Mouse (Mus musculus) neutrophil, adult 5-6 weeks (primary cell): ENCODE data around the gene Akap6. TPM values are rescaled to one million over a fixed set of nuclear protein-coding genes. Genes with fewer than 3 reads are reported as not detected.
"Not testable (repeated sequence)": the region's sequence is repeated elsewhere in the genome, so short reads cannot be mapped to it uniquely, and the experiment has no call there.

Source experiments
- ATAC-seq: fragments of 151-379, 151-347 bp; 2 replicates; pipeline ENCODE4 v1.8.0; 2017; ENCODE audit warnings: mild to moderate bottlenecking, moderate TSS enrichment; ENCODE audit not compliant: insufficient number of reproducible peaks, poor library complexity, low FRiP score, severe bottlenecking; ENCODE audit errors: extremely low read depth
- total RNA-seq: library from RNA; stranded (forward); fragments of 200-1000 nt; gene quantifications from 2 replicates; pipeline ENCODE4 v1.2.3, GENCODE M21; 2017

Gene Akap6
- total RNA-seq, 1 experiment from 2014 or later = under 0.01 TPM

DNA sequence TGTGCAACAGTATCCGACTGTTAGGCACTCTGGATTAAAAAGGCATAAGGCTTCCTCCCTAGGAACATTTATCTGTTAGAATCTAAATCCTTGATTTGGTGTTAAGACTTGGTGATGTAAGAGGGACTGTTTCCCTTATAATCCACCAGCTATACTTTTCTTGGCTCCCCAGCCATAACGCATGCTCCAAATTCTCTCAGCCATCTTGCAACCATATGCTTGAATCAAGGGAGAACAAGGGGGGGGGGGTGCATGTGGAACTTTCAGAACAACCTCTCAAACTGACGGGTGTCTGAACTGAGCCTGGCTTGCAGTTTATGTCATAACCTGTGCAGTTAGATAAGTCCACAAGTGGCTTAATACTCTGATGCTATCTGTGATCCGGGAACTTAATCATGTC is 4.9 kb downstream of the Akap6 start:
- ATAC-seq = no peak

DNA sequence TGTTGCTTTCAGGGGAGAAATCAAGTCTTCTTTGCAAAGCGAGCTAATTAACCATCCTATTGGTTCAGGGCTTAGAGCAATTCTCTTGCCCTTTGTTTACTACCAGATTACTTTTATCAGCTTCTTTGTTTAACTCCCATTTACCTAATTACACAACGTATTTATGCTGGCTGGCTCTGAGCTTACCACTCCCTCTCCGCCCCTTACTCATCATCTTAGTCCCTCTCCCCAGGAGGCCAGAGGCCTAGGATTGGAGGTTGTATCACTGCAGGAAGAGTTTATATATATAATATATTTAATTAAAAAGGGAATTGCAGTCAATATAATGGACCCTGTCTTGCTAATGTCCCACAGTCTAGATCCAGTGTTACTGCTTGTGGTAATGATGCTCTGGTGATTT is 5.6 kb downstream of the Akap6 start:
- no peak for ATAC-seq

DNA sequence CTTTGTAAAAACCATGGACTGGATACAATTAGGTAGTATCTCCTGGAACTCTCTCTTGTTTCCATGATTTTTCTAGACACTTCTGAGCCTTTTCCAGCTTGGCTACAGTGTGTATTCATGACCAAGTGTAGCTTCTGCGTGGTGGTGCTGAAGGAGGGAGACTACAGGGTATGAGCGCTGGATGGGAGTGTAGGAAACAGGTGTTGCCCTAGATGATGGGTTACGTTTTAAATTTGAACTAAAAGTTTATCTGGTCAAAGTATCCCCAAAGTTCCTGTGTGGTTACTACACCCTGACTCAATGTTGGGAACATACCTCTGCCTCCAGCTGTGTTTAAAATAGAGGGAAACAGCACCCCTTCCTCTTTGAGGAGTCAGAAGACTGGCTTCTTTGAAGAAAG is 12.2 kb downstream of the Akap6 start:
- ATAC-seq = no peak

DNA sequence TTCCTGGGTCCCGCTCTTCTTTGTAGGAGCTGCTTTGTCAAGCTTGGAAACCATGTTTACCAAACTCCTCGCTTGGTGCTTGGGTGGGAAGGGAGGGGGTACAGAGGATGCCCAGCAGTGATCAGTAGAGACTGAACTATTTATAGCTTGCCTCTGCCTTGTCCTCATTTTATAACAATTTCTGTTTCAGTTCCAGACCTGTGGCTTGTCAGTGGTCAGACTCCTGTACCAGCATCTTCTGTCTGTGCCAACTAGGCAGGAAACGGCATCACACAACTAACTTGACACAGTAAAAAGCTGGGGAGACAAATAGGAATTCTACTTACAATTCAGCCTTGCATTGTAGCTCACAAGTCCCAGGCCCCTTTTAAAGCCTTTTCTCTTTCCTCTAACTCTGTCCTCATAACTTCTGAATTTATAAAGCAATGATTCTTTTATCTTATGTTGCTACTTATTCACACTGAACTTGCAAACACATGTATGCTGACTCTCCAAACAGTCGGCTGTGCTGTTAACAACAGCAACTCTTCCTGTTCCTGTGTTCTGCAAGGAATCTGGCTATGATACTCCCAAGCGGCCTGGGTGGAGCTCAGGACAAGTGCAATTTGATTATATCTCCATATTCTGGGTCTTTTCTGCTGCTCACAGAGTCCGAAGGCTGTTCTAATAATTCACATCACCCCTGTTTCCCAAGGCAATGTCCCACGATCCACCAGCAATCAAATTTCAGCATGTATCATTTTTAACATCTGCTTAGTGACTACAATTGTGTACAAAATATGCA is 12.9 kb downstream of the Akap6 start:
- ATAC-seq = no peak

DNA sequence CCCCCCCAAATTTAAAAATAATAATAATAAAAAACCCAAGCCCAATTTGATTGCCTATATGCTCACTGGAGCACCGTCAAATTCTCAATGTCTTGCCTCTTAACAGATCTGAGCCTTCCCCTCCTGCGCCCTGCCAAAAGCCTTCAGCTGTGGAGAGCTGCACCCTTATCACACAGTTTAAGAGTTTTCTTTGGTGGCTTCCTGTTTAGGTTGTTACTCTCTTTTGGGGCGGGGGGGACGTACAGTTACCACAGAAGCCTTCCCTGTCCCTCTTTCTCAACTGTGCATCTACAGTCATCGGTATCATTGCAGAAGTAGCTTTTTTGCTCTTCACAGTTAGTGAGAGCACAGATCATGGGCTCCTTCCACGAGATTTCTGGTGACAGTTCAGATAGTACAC is 19.2 kb downstream of the Akap6 start:
- no peak for ATAC-seq

DNA sequence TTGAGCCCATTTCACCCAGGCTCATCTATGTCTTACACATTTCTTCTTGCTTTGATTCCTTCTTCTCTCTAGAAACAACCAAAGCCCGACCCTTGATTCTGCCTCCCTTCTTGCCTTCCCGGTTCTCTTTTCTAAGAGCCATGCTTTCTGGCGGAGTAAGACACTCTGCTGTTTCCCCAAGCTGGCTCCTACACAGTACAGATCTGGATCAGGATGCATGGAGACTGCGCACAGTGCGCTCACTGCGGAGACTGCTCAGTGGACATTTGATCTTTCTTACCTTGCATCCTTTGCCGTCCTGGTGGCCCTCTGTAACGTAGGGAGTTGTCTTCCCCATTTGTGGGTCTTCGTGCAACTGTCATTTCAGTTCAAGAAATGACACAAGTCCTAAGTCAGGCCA is 20.0 kb downstream of the Akap6 start:
- ATAC-seq = no peak

DNA sequence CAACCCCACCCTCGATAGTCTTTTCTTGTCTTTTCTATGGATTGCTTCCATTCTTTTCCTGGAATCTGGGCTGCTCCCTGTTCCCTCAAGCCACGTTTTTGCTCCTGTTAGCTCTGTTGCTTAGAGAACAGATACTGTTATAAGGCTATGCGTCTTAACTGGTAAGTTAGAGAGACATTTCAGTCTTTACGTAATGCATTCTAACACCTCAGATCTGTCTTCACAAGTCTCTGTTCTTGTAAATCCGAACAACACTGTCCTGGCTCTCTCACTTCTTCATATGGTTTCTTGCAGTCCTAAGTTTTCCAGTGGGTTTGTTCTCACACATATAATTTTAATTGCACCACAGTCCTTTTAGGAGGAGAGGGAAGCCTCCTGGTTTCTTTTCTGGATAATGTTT is 20.5 kb downstream of the Akap6 start:
- no peak for ATAC-seq

DNA sequence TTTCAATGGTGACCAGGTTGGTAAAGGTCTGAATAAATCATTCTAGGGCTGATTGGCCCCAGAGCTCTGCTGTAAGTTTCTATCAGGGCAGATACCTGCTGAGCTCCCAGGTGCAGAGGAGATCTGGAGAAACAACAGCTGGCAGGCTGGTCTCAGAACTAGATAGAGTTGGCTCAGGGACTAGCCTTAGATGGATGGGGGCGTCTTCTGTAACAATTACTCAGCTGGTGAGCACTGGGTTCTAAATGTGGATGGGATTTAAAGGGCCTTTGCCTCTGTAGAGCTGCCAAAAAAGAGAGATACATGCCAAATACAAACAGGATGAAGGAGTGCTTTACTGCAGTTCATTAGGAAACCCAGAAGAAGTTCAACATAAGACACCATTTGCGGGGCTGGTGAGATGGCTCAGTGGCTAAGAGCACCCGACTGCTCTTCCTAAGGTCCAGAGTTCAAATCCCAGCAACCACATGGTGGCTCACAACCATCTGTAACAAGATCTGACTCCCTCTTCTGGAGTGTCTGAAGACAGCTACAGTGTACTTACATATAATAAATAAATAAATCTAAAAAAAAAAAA is 24.9 kb downstream of the Akap6 start:
- not testable (repeated sequence) for ATAC-seq

DNA sequence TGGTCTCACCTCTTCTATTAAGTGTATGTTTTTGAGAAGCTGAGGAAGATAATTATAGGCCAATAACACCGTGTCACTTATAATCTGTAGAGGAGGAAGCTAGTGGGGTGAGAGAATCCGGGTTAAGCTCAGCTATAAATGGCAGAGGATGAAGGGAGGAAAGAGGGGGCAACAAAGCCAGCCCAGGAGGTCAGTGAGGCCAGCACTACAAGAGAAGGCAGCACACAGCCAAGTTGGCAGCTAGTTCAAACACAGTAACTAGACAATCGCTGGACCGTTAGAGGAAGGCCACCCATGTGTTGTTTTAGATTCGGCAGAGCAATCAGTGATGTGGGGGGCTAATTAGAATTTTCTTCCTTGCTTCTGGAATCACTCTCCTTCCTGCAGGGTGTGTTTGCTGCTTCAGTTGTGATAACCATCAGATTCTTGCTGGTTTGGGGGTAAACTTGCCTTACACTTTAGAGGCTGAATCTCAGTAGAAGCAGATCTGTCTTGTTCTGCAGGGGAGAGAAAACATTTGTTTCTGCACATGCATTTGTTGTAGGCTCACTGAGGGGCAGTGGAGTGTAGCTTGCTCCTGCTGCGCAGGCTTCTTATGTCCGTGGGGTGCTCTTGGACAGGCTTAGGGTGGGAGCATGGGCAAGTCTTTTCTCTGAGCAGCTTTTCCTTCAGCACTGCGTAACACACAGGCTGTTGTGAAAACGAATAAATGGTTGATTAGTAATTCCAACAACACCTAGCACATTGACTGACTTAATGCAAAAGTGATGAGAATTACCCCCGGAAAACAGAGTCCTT is 27.4 kb downstream of the Akap6 start:
- ATAC-seq = no peak

DNA sequence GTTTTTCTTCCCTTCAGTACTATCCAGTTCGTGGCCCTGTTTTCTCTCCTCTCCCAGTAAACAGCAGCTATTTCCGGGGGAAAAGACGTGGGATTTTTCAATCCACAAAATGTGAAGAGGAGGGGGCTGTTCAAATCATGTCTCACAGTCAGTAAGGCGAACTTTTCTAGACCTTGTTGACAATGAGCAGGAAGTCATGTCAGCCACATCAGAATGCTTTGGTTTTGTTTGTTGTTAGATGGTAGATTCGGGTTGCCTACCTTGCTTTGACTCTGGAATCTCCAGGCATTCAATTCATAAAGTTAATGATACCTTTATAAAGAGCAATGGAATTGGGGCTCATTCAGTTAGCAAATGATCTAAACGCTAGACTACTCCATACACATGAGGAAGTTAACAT is 30.2 kb downstream of the Akap6 start:
- no peak for ATAC-seq

DNA sequence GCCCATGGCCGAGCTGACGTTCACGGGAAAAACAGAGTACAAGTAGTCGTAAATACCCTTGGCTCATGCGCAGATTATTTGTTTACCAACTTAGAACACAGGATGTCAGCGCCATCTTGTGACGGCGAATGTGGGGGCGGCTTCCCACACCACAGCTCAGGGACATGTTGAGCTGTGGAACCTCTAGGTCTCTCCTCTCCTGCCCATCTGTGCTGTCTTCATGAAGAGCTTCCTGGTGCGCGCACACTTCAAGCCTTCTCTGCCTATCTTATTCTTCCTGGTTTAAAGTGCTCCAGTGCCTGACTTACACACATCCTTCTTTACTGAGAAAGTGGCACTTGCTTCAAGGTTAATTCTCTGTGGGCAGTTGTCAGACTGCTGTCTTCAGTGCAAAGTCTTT is 36.0 kb downstream of the Akap6 start:
- 0 out of 2 replicates have a peak, but pooled peaks have one; percentile 16 for ATAC-seq

DNA sequence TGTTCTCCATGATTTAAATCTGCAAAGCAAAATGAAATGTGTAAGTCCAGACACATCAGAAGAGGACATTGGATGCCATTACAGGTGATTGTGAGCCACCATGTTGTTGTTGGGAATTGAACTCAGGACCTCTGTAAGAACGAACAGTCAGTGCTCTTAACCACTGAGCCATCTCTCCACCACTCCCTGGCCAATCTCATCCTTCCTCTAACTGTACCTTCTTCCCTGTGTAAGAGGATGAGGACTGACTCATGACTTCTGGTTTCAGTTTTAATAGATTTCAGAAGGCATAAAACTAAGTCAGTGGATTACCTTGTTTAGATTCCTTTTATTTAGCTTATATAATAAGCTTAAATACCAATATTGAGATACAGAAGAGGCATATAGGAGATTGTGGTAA is 38.0 kb downstream of the Akap6 start:
- ATAC-seq = no peak

DNA sequence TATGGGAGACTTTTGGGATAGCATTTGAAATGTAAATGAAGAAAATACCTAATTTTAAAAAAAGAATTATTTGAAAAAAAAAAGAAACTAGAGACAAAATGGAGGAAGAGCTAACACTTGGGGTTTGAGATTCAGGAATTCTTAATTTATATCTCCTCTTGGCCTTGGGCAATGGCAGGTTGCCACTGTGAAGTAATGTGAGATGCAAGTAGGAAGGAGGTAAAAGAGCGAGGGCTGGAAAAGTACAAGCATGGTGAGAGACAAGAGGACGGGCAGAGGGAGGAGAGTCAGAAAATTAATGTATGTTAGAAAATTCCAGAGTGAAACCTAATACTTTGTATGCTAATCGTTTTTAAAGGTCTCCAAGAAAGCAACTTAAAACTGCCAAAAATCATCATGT is 40.1 kb downstream of the Akap6 start:
- no peak for ATAC-seq

DNA sequence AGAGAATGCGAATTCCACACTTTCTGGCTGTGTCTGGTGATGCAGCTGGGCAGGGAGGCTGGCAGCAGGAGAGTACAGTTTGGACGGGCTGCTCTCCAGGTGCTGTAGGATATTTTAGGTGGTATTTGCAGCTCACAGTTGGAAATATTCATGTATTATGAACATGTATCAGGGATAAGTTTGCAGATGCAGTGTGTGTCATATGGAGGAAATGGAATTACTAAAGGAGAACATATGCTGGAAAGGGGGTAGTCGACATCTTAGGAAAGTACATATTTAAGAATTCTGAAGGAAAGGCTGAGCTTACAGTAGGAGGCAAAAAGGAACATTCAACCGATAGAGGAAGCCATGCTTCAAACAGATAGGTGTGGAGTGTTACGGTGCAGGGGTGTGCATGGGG is 42.6 kb downstream of the Akap6 start:
- ATAC-seq = no peak

DNA sequence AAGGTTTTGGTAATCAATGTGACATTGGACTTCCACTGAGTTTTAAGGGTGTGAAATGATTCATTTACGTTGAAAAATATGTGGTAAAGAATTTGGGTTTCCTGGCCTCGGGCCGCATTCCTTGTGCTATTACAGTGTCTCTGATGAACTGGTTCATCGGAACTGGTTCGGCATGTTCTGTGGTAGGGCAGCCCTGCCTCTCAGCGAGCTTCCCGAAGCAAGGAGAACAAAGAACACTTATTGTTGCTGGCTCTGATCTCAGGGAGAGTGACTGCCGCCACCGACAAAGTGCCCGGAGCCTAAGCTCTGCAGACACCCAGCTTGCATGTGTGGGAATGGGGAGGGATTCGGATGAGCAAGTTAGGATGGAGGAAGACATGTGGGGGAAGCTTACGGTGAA is 50.8 kb downstream of the Akap6 start:
- ATAC-seq = no peak

DNA sequence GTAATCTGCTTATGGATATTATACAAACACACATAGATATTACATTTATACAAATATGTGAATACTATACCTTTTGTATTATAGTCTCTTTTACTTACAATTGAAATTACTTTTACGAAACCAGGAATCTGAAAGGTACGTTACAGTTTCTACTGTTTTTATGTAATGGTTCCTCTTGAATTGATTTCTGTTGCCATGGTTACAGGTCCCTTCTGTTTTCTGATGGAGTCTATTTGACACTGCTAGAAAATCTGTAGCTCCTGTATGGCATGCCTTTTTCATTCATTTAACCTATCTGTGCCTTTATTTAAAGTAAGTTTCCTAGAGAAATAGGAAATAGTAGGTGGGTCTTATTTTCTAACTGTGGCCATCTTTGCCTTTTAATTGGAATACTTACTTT is 56.5 kb downstream of the Akap6 start:
- ATAC-seq = no peak

DNA sequence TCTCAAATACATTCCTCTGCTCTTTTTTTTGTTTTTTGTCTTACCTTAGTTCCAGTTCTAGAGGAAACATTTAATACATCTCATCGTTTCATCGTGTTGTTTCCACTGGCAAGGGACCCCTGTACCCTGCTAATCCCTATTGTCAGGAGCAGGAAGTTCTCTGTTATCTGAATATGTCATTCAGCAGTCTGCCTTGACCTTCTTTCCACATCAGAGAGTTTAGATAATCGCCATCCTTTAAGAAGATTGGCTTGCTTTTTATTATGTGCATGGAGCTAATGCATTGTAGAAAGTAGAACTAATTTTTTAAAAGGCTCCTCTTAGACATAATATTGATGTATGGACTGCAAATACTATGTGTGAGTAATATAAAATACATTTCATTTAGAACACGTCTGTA is 58.7 kb downstream of the Akap6 start:
- ATAC-seq = no peak

DNA sequence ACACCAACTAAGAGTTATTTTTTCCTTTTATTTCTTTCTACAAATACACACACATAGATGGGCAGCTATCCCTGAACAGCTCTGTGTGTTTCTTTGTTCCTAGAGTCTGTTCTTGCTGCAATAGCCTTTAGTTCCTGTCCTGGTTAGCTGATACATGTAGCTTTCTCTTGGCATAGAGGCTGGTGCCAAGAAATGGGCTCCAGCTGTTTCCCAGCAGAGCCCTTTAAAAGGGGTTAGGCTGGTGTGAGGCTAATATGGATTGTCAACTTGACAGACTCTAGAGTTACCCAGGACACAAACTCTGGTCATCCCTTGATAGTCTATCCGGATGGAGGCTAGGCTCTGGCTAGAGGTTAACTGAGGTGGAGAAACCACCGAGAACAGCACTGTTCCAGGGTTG is 64.9 kb downstream of the Akap6 start:
- no peak for ATAC-seq

DNA sequence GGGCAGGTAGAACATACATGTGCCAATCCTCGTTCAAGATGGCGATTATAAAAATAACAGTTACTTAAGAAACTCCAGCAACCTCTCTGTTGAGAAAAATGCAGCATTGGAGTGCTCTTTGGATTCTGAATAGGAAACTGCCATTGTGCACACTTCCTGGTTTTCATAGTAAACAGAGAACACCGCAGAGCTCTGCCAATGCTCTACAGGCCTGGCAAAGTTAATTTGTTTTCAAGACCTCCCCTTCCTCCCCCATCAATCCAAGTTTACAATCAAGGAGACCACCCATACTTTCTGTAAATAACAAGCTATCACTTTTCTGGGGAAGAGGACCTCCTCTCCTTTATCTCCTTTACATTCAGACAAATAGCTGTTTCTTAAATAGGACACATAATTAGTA is 65.6 kb downstream of the Akap6 start:
- ATAC-seq = no peak

DNA sequence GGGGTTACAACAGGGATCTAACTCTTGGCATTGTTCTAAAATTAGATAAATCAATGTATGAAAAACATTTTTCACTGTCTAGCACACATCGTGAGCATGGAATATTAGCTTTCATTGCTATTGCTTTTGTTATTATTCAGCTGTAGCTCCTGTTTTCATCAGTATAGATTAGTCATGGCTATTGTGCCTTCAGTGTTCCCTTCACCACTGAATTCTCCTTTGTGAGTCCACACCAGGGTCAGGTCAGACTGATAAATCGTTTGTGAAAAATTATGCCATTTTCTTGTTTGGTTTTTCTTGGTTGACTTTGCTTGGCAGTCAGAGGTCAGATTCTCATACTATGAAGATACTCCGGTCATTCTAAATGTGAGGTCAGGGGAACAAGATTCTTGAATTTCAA is 70.4 kb downstream of the Akap6 start:
- ATAC-seq = no peak
